Mouse (Mus musculus) layer of hippocampus, postnatal 10 days (tissue): ENCODE data around the gene Bhlhe23. TPM values are rescaled to one million over a fixed set of nuclear protein-coding genes. Genes with fewer than 3 reads are reported as not detected.

Experiments used
- DNase-seq, 2 experiments: peaks; one replicate each; pipeline ENCODE4 v3.0.0; 2021; ENCODE audit warnings: low spot score in 2 of 2
- total RNA-seq, 2 experiments: library from RNA; stranded (reverse); gene quantifications; 2 replicates each; pipeline ENCODE4 v1.2.3; 2021

Gene Bhlhe23
- total RNA-seq, 2 experiments from 2014 or later, result 0.14 TPM; not detected in 1

DNA sequence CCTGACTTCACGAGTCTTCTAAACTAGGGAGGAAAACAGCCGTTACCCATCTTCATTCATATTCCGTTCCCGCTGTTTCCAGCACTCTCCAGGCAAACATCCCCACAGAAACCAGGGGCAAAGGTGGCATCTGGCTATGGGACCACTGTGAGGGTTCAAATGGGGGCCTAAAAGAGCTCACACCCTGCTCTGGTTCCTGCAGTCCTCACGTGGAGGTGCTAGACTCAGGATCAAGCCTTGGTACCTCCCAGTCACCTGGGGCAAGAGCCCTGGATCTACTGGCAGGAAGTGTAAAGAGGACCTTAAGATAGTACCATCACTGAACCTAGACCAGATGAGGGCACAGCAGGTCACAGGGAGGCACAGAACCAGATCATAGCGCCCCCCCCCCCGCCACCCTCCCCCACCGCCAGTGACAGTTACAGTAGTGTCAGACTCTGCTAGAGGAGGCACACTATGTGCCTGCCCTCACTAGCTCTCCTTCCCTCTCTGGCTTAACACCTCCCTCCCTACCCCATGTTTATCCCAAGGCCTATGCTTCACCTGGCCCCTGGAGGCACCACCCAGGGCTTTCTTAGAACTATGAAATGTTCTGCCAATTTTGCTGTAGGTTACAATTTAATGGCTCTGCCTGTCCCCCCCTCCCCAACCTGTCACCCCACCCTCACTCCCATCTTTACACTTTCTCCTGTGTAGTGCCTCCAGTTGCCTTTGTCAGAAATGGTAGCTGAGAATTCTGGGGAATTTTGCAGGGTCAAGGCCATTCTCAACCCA, 50.7 kb downstream of the Bhlhe23 start:
- DNase-seq, result no peak

- no peak for DNase-seq
Observed at GRCm38 (mm10) chr2:180725414-180725778, 51.3 kb downstream of the Bhlhe23 start.

DNA sequence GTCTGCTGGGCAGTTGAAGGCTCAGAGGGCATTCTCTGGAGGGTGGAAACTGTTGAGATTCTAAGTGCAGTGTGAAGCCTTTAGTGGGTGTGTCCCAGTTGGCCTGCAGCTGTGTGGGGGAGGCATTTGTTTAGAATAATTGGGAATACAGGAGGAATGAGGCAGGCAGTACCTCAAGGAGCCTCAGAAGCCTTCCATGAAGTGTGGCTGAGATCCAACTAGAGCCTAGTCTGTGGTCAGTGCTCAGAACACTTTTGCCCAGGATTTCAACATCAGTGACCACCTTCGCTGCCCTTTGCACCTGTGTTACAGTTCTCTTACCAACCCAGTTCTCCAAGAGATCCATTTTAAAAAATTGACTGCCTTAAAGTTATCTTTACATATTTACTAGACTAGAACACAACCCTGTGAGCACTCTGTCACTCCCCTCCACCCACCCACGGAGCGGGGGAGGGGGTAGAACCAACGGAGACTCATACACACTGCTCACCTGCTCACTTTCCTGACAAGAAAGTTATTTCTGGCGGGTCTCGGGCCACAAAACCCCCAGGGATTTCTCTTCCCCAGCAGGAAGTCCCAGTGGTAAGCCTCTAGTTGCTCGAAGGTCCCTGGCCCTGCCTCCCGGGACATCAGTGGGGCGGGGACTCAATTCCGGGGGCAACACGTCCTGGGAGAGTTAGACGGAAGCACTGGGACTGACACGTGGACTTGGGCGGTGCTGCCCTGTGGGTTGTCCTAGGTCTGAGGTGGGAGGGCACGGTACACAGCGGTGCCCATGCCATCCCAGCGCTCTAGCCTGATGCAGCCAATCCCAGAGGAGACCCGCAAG, 51.9 kb downstream of the Bhlhe23 start, which contains the start of gene Slc17a9:
Gene Slc17a9, plus strand, starts transcription at position 679 of the 829 bp plus-strand sequence.
- DNase-seq, result no peak

Other genes with a start within 250 kb of the Bhlhe23 start
- gene Mrgbp, start 195.6 kb downstream of the Bhlhe23 start, total RNA-seq, result 10 to 100 TPM; 21.1 to 27.7 TPM
- 10 to 100 TPM; 74.6 to 76.7 TPM for gene Ogfr, start 187.7 kb downstream of the Bhlhe23 start, total RNA-seq
- gene Col9a3, start 179.1 kb downstream of the Bhlhe23 start, total RNA-seq, result 10 to 100 TPM; 26.4 to 39.4 TPM
- 1 to 10 TPM; 3.4 to 3.9 TPM for gene Tcfl5, start 134.2 kb downstream of the Bhlhe23 start, total RNA-seq
- 10 to 100 TPM; 58.4 to 61.8 TPM for gene Dido1, start 66.9 kb downstream of the Bhlhe23 start, total RNA-seq
- 10 to 100 TPM; 62.6 to 63.7 TPM for gene Gid8, start 66.8 kb downstream of the Bhlhe23 start, total RNA-seq
- gene Slc17a9, start 51.6 kb downstream of the Bhlhe23 start, total RNA-seq, result under 1 TPM; 0.47 to 0.53 TPM
- 10 to 100 TPM; 61.8 to 64.6 TPM for gene Ythdf1, start 144.0 kb upstream of the Bhlhe23 start, total RNA-seq
- not detected for gene Birc7, start 152.1 kb upstream of the Bhlhe23 start, total RNA-seq
- 10 to 100 TPM; 44.2 to 57.0 TPM for gene Nkain4, start 177.8 kb upstream of the Bhlhe23 start, total RNA-seq
- gene Arfgap1, start 190.3 kb upstream of the Bhlhe23 start, total RNA-seq, result 100 to 1,000 TPM; 114 to 118 TPM
- gene Col20a1, start 209.6 kb upstream of the Bhlhe23 start, total RNA-seq, result 1 to 10 TPM; 1.0 to 1.2 TPM